Mouse (Mus musculus): Measurements from ENCODE around the gene Tppp3. TPM values are rescaled to one million over a fixed set of nuclear protein-coding genes. Genes with fewer than 3 reads are reported as not detected.

Tppp3 gene
- polyA plus RNA-seq, 1 experiment from 2014 or later: 39.1 TPM

DNA sequence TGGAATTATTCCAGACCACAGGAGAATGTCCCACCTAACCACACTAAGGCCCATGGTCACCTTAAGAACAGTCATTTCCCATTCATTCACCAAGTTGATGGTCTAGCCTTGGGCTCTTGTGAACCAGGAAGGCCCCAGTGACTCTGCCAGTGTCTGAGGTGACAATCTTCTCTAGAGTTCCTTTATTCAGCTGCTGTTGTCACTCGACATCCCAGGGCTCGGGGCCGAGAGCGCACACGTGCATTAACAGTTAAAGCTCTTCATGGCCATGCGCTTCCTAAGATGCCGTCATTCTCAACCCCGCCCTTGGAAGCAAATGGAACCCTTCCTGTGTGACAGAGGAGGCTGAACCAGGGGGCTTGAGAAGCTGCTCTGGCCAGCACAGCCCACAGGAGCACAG is 10.8 kb upstream of the Tppp3 start:
- H3K4me3 ChIP-seq (ENCODE audit: low read depth, low read length): no peak overlapping the region
- no peak for ATAC-seq (ENCODE audit: insufficient number of reproducible peaks, insufficient read depth, low FRiP score, low read depth)
- H3K9ac ChIP-seq (replicated peaks; ENCODE audit: low read depth, low read length): no peak overlapping the region
- H3K9me3 ChIP-seq (ENCODE audit: control insufficient read depth, low read depth, low read length): no peaks in the 10 kb centered on the region
- peaks cover 13% of the 10 kb centered on the region; the same call in 1 of the 2 replicates for H3K36me3 ChIP-seq (ENCODE audit: control insufficient read depth, insufficient read depth, low read length)
- WGBS: 68% methylated on average over 8 of the region's 8 CpGs
- H3K27ac ChIP-seq (ENCODE audit: low read length): no peak overlapping the region
- no peak overlapping the region for H3K4me2 ChIP-seq (replicated peaks; ENCODE audit: low read depth, low read length)
- 0 out of 2 replicates have a peak, but pooled peaks cover 2% of the 10 kb centered on the region for H3K4me1 ChIP-seq (ENCODE audit: control insufficient read depth, insufficient read depth, low read length)
- H3K27me3 ChIP-seq (ENCODE audit: control insufficient read depth, insufficient read depth, low read length): no peaks in the 10 kb centered on the region

DNA sequence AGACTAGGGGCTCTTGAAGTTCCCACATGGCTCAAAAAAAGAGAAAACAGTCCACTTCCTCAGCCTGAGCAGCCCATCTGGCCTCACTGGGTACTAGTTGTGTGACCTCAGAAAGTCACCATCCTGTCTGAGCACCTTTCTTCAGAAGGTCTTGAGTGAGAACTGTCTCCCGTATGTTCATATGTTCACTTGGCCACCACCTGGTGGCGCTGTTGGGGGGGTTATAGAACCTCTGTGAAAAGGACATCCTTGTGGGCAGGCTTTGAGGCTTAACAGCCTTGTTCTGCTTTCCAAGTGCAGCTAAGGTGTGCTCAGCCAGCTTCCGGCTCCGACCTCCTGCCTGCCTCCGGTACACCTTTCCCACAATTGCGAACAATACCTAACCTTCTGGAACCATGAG is 10.1 kb upstream of the Tppp3 start:
- Histone ChIP-seq H3K4me3 (ENCODE audit: low read depth, low read length) (no peak overlapping the region), H3K27me3 (ENCODE audit: control insufficient read depth, insufficient read depth, low read length) (no peaks in the 10 kb centered on the region), H3K4me1 (ENCODE audit: control insufficient read depth, insufficient read depth, low read length) (0 out of 2 replicates have a peak, but pooled peaks cover 2% of the 10 kb centered on the region), H3K9ac (replicated peaks; ENCODE audit: low read depth, low read length) (no peak overlapping the region), H3K27ac (ENCODE audit: low read length) (no peak overlapping the region), H3K9me3 (ENCODE audit: control insufficient read depth, low read depth, low read length) (no peaks in the 10 kb centered on the region), H3K36me3 (ENCODE audit: control insufficient read depth, insufficient read depth, low read length) (peaks cover 14% of the 10 kb centered on the region; the same call in 1 of the 2 replicates), H3K4me2 (replicated peaks; ENCODE audit: low read depth, low read length) (no peak overlapping the region)
- no peak for ATAC-seq (ENCODE audit: insufficient number of reproducible peaks, insufficient read depth, low FRiP score, low read depth)
- 76% methylated on average over 6 of the region's 6 CpGs for WGBS

DNA sequence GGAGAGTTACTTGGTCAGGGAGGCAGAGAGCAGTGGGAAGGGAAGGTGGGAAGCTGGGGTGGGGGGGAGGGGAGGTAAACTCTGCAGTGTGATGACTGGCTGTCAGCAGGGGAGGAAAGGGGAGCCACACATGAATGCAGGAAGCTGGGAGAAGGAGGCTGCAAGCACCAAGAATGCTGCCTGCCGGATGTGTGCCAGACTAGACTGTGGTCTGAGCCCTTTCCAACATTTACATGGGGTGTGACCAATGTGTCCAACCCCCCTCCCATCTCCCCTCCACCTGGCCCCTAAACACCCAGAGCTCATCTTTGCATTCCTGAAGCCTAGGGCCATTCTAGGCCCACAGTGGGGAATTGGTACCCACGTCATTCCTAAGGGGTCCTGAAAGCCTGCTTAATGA is 9.7 kb upstream of the Tppp3 start:
- Histone ChIP-seq H3K9me3 (ENCODE audit: control insufficient read depth, low read depth, low read length) (no peaks in the 10 kb centered on the region), H3K4me3 (ENCODE audit: low read depth, low read length) (no peak overlapping the region), H3K9ac (replicated peaks; ENCODE audit: low read depth, low read length) (no peak overlapping the region), H3K36me3 (ENCODE audit: control insufficient read depth, insufficient read depth, low read length) (peaks cover 18% of the 10 kb centered on the region), H3K27ac (ENCODE audit: low read length) (no peak overlapping the region), H3K4me2 (replicated peaks; ENCODE audit: low read depth, low read length) (no peak overlapping the region), H3K27me3 (ENCODE audit: control insufficient read depth, insufficient read depth, low read length) (no peaks in the 10 kb centered on the region), H3K4me1 (ENCODE audit: control insufficient read depth, insufficient read depth, low read length) (0 out of 2 replicates have a peak, but pooled peaks cover 2% of the 10 kb centered on the region)
- ATAC-seq (ENCODE audit: insufficient number of reproducible peaks, insufficient read depth, low FRiP score, low read depth): no peak
- 39% methylated on average over 2 of the region's 2 CpGs for WGBS

DNA sequence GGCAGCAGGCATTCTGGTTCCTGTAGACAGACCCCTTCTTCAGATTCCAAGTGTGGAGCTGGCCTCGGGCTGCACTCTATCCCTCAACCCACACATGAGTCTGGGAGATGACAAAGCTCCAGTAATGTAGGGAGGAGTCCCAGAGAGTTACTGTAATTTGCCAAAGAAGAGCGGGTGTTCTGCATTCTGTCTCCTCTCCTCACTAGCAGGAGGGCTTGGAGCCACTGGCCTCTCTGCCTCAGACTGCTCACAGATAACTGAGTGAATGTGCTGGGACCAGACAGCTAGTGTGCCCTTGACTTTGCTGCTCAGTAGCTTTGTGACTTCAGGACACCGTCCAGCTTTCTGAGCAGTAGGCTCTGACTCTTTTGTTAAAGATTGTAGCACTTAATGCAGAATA is 6.5 kb upstream of the Tppp3 start:
- no peak overlapping the region for H3K9ac ChIP-seq (replicated peaks; ENCODE audit: low read depth, low read length)
- ATAC-seq (ENCODE audit: insufficient number of reproducible peaks, insufficient read depth, low FRiP score, low read depth): no peak
- H3K27me3 ChIP-seq (ENCODE audit: control insufficient read depth, insufficient read depth, low read length): no peaks in the 10 kb centered on the region
- peaks cover 17% of the 10 kb centered on the region; the same call in 1 of the 2 replicates for H3K4me1 ChIP-seq (ENCODE audit: control insufficient read depth, insufficient read depth, low read length)
- WGBS: 65% methylated on average over 3 of the region's 3 CpGs
- H3K4me2 ChIP-seq (replicated peaks; ENCODE audit: low read depth, low read length): no peak overlapping the region
- no peak overlapping the region for H3K4me3 ChIP-seq (ENCODE audit: low read depth, low read length)
- H3K27ac ChIP-seq (ENCODE audit: low read length): no peak overlapping the region
- H3K9me3 ChIP-seq (ENCODE audit: control insufficient read depth, low read depth, low read length): no peaks in the 10 kb centered on the region
- H3K36me3 ChIP-seq (ENCODE audit: control insufficient read depth, insufficient read depth, low read length): peaks cover 20% of the 10 kb centered on the region

DNA sequence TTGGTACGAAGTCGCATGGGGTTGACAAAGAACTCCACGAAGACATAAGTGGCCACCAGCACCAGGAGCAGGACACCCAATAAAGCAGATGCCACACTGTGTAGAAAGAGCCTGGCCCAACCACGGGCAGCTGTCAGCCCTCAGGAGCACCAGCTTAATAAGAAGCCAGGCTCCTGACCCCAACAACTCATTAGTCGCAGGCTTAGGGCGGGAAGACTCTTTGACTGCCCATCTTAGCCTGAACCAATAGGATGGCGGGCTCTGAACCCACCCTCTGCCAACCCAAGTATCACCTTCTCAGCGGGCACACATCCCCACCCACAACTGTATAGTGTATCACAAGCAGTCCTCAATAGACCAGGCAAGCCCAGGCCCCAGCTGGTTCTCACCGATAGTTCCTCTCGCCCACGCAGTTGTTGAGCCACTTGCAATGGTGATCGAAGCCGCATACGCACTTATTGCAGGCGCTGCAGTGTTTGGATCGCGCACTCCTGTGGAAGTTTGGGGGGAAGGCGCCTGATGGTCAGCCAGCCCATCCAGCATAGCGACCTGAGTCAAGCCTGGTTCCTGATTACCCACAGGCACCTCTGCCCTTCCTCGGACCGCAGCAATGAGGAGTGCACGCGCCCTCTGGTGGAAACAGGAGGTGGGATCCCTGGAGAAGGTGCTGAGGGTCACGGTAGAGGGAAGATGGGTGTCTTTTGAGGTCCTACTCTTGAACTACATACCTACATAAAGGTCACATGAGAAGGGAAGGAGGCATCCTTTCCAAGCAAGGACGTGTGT is 5.5 kb upstream of the Tppp3 start:
- H3K4me3 ChIP-seq (ENCODE audit: low read depth, low read length): no peak overlapping the region
- no peak overlapping the region for H3K27ac ChIP-seq (ENCODE audit: low read length)
- H3K9me3 ChIP-seq (ENCODE audit: control insufficient read depth, low read depth, low read length): no peaks in the 10 kb centered on the region
- no peak overlapping the region for H3K9ac ChIP-seq (replicated peaks; ENCODE audit: low read depth, low read length)
- 49% methylated on average over 25 of the region's 25 CpGs for WGBS
- H3K36me3 ChIP-seq (ENCODE audit: control insufficient read depth, insufficient read depth, low read length): peaks cover 20% of the 10 kb centered on the region
- ATAC-seq (ENCODE audit: insufficient number of reproducible peaks, insufficient read depth, low FRiP score, low read depth): no peak
- no peaks in the 10 kb centered on the region for H3K27me3 ChIP-seq (ENCODE audit: control insufficient read depth, insufficient read depth, low read length)
- no peak overlapping the region for H3K4me2 ChIP-seq (replicated peaks; ENCODE audit: low read depth, low read length)
- H3K4me1 ChIP-seq (ENCODE audit: control insufficient read depth, insufficient read depth, low read length): peaks cover 17% of the 10 kb centered on the region; the same call in 1 of the 2 replicates

DNA sequence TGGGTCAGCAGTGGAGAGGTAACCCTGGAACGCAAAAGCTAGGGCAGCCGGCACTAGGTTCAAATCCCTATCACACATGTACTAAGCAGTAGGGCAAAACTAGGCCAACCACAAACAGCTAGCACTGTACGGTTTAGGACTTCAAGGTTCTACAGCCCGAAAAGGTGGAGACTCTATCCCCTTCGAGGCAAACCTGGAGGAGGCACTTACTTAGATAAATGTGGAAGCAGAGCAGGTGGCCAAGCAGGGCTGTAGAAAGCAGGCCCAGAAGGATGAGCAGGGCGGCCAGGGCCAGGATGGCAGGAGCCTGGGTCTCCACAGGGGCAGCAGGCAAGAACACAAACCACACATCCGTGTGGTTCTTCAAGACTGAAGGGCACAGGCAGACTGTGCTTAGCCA is 4.8 kb upstream of the Tppp3 start:
- Histone ChIP-seq H3K4me1 (ENCODE audit: control insufficient read depth, insufficient read depth, low read length) (peaks cover 21% of the 10 kb centered on the region; the same call in 1 of the 2 replicates), H3K27me3 (ENCODE audit: control insufficient read depth, insufficient read depth, low read length) (no peaks in the 10 kb centered on the region), H3K4me2 (replicated peaks; ENCODE audit: low read depth, low read length) (no peak overlapping the region), H3K9me3 (ENCODE audit: control insufficient read depth, low read depth, low read length) (no peaks in the 10 kb centered on the region), H3K4me3 (ENCODE audit: low read depth, low read length) (no peak overlapping the region), H3K27ac (ENCODE audit: low read length) (no peak overlapping the region), H3K9ac (replicated peaks; ENCODE audit: low read depth, low read length) (no peak overlapping the region), H3K36me3 (ENCODE audit: control insufficient read depth, insufficient read depth, low read length) (peaks cover 20% of the 10 kb centered on the region)
- 90% methylated on average over 7 of the region's 7 CpGs for WGBS
- no peak for ATAC-seq (ENCODE audit: insufficient number of reproducible peaks, insufficient read depth, low FRiP score, low read depth)

DNA sequence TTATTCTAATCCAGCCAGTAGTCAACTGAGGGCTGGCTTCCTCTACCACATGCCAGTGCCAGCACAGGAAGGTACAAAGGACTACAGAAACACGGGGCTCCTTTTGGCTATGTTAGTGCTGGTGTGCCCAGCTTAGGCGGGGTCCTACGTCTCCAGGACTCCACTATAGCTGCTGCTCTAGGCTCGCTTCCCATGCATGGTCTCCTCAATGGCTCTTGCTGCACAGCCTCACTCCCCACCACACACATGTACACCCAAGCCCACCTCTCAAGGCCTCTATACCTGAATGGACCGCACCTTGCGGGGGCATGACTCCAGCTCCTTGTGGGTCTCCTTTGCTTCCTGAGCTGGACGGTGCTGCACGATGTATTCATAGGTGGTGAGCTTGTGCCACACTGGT is 4.4 kb upstream of the Tppp3 start:
- ATAC-seq (ENCODE audit: insufficient number of reproducible peaks, insufficient read depth, low FRiP score, low read depth): no peak
- Histone ChIP-seq H3K4me1 (ENCODE audit: control insufficient read depth, insufficient read depth, low read length) (peaks cover 24% of the 10 kb centered on the region), H3K27me3 (ENCODE audit: control insufficient read depth, insufficient read depth, low read length) (no peaks in the 10 kb centered on the region), H3K4me2 (replicated peaks; ENCODE audit: low read depth, low read length) (no peak overlapping the region), H3K9ac (replicated peaks; ENCODE audit: low read depth, low read length) (no peak overlapping the region), H3K36me3 (ENCODE audit: control insufficient read depth, insufficient read depth, low read length) (peaks cover 20% of the 10 kb centered on the region), H3K27ac (ENCODE audit: low read length) (no peak overlapping the region), H3K9me3 (ENCODE audit: control insufficient read depth, low read depth, low read length) (no peaks in the 10 kb centered on the region), H3K4me3 (ENCODE audit: low read depth, low read length) (no peak overlapping the region)
- WGBS: 93% methylated on average over 8 of the region's 8 CpGs

DNA sequence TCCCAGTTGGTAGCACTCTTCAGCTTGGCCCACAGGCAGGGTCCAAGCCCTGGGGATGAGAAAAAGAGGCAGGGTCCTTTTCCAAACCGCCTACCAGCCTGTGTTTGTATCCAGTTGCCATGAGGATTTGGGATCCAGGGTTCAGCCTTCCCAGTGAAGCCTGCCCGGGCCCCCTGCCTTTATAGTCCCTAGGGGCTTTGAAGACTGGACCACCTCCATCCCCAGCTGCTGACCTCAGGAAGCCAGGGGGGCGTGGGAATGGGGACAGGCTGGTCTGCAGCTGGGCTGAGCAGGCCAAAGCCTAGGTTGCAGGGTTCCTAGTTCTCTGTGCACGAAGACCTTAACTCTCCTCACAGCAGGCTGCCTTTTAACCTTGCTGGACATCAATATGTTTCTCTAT is 3.9 kb upstream of the Tppp3 start:
- no peak for ATAC-seq (ENCODE audit: insufficient number of reproducible peaks, insufficient read depth, low FRiP score, low read depth)
- H3K4me1 ChIP-seq (ENCODE audit: control insufficient read depth, insufficient read depth, low read length): peaks cover 26% of the 10 kb centered on the region
- no peaks in the 10 kb centered on the region for H3K9me3 ChIP-seq (ENCODE audit: control insufficient read depth, low read depth, low read length)
- no peak overlapping the region for H3K9ac ChIP-seq (replicated peaks; ENCODE audit: low read depth, low read length)
- H3K4me3 ChIP-seq (ENCODE audit: low read depth, low read length): no peak overlapping the region
- H3K4me2 ChIP-seq (replicated peaks; ENCODE audit: low read depth, low read length): no peak overlapping the region
- peaks cover 20% of the 10 kb centered on the region for H3K36me3 ChIP-seq (ENCODE audit: control insufficient read depth, insufficient read depth, low read length)
- no peaks in the 10 kb centered on the region for H3K27me3 ChIP-seq (ENCODE audit: control insufficient read depth, insufficient read depth, low read length)
- WGBS: 63% methylated on average over 4 of the region's 4 CpGs
- H3K27ac ChIP-seq (ENCODE audit: low read length): no peak overlapping the region

DNA sequence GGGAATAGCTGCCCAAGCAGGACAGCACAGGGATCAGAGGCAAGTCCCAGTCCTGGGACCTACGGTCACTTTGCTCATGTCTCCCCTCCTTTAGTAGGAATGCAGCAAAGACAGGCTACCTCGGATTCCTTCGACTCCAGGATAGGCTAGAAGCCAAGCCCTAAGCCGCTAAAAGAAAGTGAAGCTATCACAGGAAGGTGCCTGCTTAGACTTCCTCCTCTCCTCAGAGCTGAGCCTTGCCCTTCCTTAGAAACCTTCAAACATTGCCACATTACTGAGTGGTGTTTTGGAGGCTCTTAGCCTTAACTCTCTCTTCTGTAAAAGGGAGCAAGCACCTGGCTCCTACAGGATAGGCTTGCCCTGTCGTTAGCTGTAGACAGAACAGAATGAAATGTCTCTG is 3.4 kb upstream of the Tppp3 start:
- Histone ChIP-seq H3K4me1 (ENCODE audit: control insufficient read depth, insufficient read depth, low read length) (peaks cover 26% of the 10 kb centered on the region), H3K27ac (ENCODE audit: low read length) (no peak overlapping the region), H3K36me3 (ENCODE audit: control insufficient read depth, insufficient read depth, low read length) (peaks cover 20% of the 10 kb centered on the region), H3K4me2 (replicated peaks; ENCODE audit: low read depth, low read length) (no peak overlapping the region), H3K27me3 (ENCODE audit: control insufficient read depth, insufficient read depth, low read length) (no peaks in the 10 kb centered on the region), H3K9me3 (ENCODE audit: control insufficient read depth, low read depth, low read length) (no peaks in the 10 kb centered on the region), H3K9ac (replicated peaks; ENCODE audit: low read depth, low read length) (no peak overlapping the region), H3K4me3 (ENCODE audit: low read depth, low read length) (no peak overlapping the region)
- 26% methylated on average over 5 of the region's 5 CpGs for WGBS
- no peak for ATAC-seq (ENCODE audit: insufficient number of reproducible peaks, insufficient read depth, low FRiP score, low read depth)

All from stomach, embryonic 14.5 days (tissue).